Mouse (Mus musculus): ENCODE measurements around the gene Hnrnpa1. TPM values are rescaled to one million over a fixed set of nuclear protein-coding genes. Genes with fewer than 3 reads are reported as not detected.

Hnrnpa1 gene
- total and polyA plus RNA-seq, 2 experiments = 17.7 to 58.2 TPM

DNA sequence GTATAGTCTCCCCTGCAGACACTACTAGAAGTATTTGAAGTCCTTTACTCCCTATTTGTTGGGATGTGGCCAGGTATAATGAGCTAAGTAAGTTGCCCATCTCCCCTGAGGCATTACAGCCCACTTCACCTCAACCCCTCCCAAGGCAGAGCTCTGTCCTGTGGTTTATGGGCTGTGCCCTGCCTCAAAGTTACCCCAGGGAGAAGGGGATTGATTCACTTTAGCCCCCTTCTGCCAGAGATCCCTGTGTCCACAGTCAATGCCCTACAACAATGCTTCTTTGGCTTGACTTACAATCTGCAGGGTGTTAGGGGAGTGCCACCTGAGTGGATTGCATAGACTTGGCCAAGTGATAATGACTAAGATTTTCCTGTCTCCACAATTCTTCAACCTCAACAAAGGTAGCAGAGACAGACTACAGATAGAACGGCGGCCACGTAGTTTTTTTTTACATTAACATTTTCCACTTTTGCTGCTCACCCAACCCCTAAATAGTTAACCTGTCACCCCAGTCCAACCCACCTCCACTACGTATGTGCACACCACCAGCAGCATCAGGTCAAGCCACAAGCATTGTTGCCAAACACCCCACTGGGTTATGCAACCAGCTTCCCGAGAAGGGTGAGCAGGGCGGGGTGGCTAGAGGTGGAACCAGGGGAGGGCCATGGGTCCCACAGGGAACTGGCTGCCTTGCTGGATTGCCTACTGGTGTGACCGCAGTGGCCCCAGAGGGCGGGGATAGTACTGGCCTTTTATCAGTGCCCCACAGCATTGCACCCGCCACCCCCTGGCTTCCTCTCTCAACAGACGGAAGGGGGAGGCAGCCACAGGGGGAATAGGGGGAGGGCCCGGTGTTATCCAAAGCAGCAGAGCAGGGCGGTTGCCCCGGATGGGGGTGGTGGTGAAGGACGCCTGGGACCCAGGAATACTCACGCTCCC is 17.8 kb downstream of the Hnrnpa1 start, which contains the start of gene Nfe2:
TSS of gene Nfe2 (minus strand) at position 614 of the 939 bp plus-strand sequence.
- 3% methylated on average over 15 of the region's 15 CpGs for WGBS
- TF ChIP-seq CTCF (IDR thresholded peaks at IDR 0.05; ENCODE audit: low read depth, low read length) (no peak), POLR2A (IDR thresholded peaks at IDR 0.05; ENCODE audit: extremely low read depth, insufficient read depth, low read length) (peak; percentile 86)
- Histone ChIP-seq H3K36me3 (ENCODE audit: control insufficient read depth, insufficient read depth, low read length) (no peaks in the 10 kb centered on the region), H3K4me3 (ENCODE audit: insufficient read depth, low read depth, low read length) (peak within 1 kb of the TSS; percentile 36; the same call in 1 of the 2 replicates), H3K79me2 (ENCODE audit: control insufficient read depth, insufficient read depth, low read length) (no peaks in the 10 kb centered on the region), H3K4me1 (ENCODE audit: control insufficient read depth, insufficient read depth, low read length) (peaks cover 7% of the 10 kb centered on the region), H3K27me3 (ENCODE audit: control insufficient read depth, insufficient read depth, low read length) (no peaks in the 10 kb centered on the region), H3K27ac (replicated peaks; ENCODE audit: insufficient read depth, low read depth, low read length) (peak within 1 kb of the TSS; percentile 86), H3K9ac (ENCODE audit: low read depth, low read length) (peak within 1 kb of the TSS; percentile 78)
- DNase-seq (ENCODE audit: extremely low read depth, low read depth, low spot score) = peak; percentile 97

- Histone ChIP-seq H3K4me1 (ENCODE audit: control insufficient read depth, insufficient read depth, low read length) (peaks cover 7% of the 10 kb centered on the region), H3K4me3 (ENCODE audit: insufficient read depth, low read depth, low read length) (no peak overlapping the region), H3K27me3 (ENCODE audit: control insufficient read depth, insufficient read depth, low read length) (no peaks in the 10 kb centered on the region), H3K79me2 (ENCODE audit: control insufficient read depth, insufficient read depth, low read length) (no peaks in the 10 kb centered on the region), H3K9ac (ENCODE audit: low read depth, low read length) (no peak overlapping the region), H3K27ac (replicated peaks; ENCODE audit: insufficient read depth, low read depth, low read length) (no peak overlapping the region; the same call in 1 of the 2 replicates), H3K36me3 (ENCODE audit: control insufficient read depth, insufficient read depth, low read length) (no peaks in the 10 kb centered on the region)
- TF ChIP-seq CTCF (IDR thresholded peaks at IDR 0.05; ENCODE audit: low read depth, low read length) = no peak
- no peak for TF ChIP-seq POLR2A (IDR thresholded peaks at IDR 0.05; ENCODE audit: extremely low read depth, insufficient read depth, low read length)
- no peak for DNase-seq (ENCODE audit: extremely low read depth, low read depth, low spot score)
- 85% methylated on average over 5 of the region's 5 CpGs for WGBS
These were observed 18.9 kb downstream of the Hnrnpa1 start for GRCm38 (mm10) chr15:103259162-103259561.

DNA sequence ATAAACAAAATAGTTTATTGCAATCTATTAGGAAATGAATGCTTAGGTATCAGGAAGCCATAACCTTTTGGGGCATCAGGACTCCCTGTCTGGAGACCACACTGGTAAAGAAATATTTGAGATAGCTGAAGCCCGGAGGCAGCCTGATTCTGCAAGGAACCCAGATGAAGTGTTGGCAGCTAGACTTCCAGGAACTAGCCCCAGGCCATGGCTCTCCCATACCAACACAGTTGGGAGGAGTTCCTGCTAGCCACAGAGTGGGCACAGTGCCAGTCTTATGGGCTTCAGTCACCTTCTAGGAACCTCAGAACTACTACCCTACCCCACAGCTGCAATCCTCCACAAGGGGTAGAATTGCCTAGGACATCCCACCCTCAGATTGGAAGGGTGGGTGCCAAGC is 19.8 kb downstream of the Hnrnpa1 start:
- no peak overlapping the region for H3K4me3 ChIP-seq (ENCODE audit: insufficient read depth, low read depth, low read length)
- H3K27ac ChIP-seq (replicated peaks; ENCODE audit: insufficient read depth, low read depth, low read length) = no peak overlapping the region
- no peaks in the 10 kb centered on the region for H3K27me3 ChIP-seq (ENCODE audit: control insufficient read depth, insufficient read depth, low read length)
- no peaks in the 10 kb centered on the region for H3K36me3 ChIP-seq (ENCODE audit: control insufficient read depth, insufficient read depth, low read length)
- no peaks in the 10 kb centered on the region for H3K79me2 ChIP-seq (ENCODE audit: control insufficient read depth, insufficient read depth, low read length)
- DNase-seq (ENCODE audit: extremely low read depth, low read depth, low spot score) = no peak
- peaks cover 7% of the 10 kb centered on the region for H3K4me1 ChIP-seq (ENCODE audit: control insufficient read depth, insufficient read depth, low read length)
- H3K9ac ChIP-seq (ENCODE audit: low read depth, low read length) = no peak overlapping the region
- 77% methylated on average over 1 of the region's 1 CpGs for WGBS
- TF ChIP-seq POLR2A (IDR thresholded peaks at IDR 0.05; ENCODE audit: extremely low read depth, insufficient read depth, low read length) = no peak
- no peak for TF ChIP-seq CTCF (IDR thresholded peaks at IDR 0.05; ENCODE audit: low read depth, low read length)

DNA sequence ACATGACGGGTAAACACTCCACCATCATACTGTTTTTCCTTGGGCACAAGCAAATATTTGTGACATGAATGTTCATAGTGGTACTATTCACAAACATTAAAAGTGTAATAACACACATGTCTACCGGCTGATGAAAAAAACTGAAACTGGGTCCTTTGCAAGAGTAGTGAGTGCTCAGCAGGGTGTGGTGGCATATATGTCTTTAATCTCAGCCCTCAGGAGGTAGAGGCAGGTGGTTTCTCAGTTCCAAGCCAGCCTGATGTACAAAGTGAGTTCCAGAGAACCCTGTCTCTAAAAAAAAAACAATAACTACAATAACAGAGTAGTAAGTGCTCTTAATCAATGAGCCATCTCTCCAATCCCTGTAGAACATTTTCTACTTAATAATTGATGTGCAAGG is 24.6 kb downstream of the Hnrnpa1 start:
- no peaks in the 10 kb centered on the region for H3K79me2 ChIP-seq (ENCODE audit: control insufficient read depth, insufficient read depth, low read length)
- 93% methylated on average over 2 of the region's 2 CpGs for WGBS
- H3K27ac ChIP-seq (replicated peaks; ENCODE audit: insufficient read depth, low read depth, low read length) = no peak overlapping the region
- H3K4me1 ChIP-seq (ENCODE audit: control insufficient read depth, insufficient read depth, low read length) = no peaks in the 10 kb centered on the region
- no peak overlapping the region for H3K9ac ChIP-seq (ENCODE audit: low read depth, low read length)
- H3K4me3 ChIP-seq (ENCODE audit: insufficient read depth, low read depth, low read length) = no peak overlapping the region
- TF ChIP-seq POLR2A (IDR thresholded peaks at IDR 0.05; ENCODE audit: extremely low read depth, insufficient read depth, low read length) (no peak), CTCF (IDR thresholded peaks at IDR 0.05; ENCODE audit: low read depth, low read length) (no peak)
- DNase-seq (ENCODE audit: extremely low read depth, low read depth, low spot score) = no peak
- H3K27me3 ChIP-seq (ENCODE audit: control insufficient read depth, insufficient read depth, low read length) = no peaks in the 10 kb centered on the region
- no peaks in the 10 kb centered on the region for H3K36me3 ChIP-seq (ENCODE audit: control insufficient read depth, insufficient read depth, low read length)

DNA sequence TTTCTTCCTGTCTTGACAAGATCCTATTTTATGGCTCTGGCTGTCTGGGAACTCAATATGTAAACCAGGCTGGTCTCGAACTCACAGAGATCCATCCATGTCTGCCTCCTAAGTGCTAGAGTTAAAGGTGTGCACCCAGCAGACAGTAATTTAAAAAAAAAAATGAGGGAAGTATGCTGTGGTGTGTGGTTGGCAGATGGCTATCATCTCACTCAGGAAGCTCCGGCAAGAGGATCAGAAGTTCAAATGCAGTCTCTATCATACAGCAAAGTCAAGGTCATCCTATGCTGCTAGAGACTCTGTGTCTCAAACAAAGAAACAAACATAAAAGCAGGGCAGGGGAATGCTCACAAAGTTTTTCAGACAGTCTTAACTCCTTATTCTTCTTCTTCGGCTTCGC is 28.7 kb downstream of the Hnrnpa1 start:
- TF ChIP-seq POLR2A (IDR thresholded peaks at IDR 0.05; ENCODE audit: extremely low read depth, insufficient read depth, low read length) = no peak
- TF ChIP-seq CTCF (IDR thresholded peaks at IDR 0.05; ENCODE audit: low read depth, low read length) = no peak
- Histone ChIP-seq H3K27ac (replicated peaks; ENCODE audit: insufficient read depth, low read depth, low read length) (no peak overlapping the region), H3K27me3 (ENCODE audit: control insufficient read depth, insufficient read depth, low read length) (no peaks in the 10 kb centered on the region), H3K4me1 (ENCODE audit: control insufficient read depth, insufficient read depth, low read length) (peaks cover 2% of the 10 kb centered on the region; the same call in 1 of the 2 replicates), H3K36me3 (ENCODE audit: control insufficient read depth, insufficient read depth, low read length) (no peaks in the 10 kb centered on the region), H3K9ac (ENCODE audit: low read depth, low read length) (no peak overlapping the region), H3K4me3 (ENCODE audit: insufficient read depth, low read depth, low read length) (no peak overlapping the region), H3K79me2 (ENCODE audit: control insufficient read depth, insufficient read depth, low read length) (no peaks in the 10 kb centered on the region; the same call in 1 of the 2 replicates)
- WGBS = 85% methylated on average over 4 of the region's 4 CpGs
- no peak for DNase-seq (ENCODE audit: extremely low read depth, low read depth, low spot score)
